Mouse (Mus musculus) embryonic facial prominence, embryonic 10.5 days (tissue): ENCODE measurements around the gene Vps33b. TPM values are rescaled to one million over a fixed set of nuclear protein-coding genes. Genes with fewer than 3 reads are reported as not detected.
A peak's percentile ranks its signal among the peaks of the same experiment; 100 is the strongest.

Experiments used
- DNase-seq: peaks from one replicate; pipeline ENCODE4 v3.0.0-alpha.2; 2017; ENCODE audit warnings: low spot score
- H3K27ac ChIP-seq: fragments of 300-500 bp; sonication (generic); replicated peaks from 2 replicates; pipeline ENCODE4 v1.5.1; 2016; ENCODE audit warnings: mild to moderate bottlenecking
- H3K27me3 ChIP-seq: fragments of 300-500 bp; sonication (generic); replicated peaks from 2 replicates; pipeline ENCODE4 v1.6.1; 2016; ENCODE audit warnings: low read depth, mild to moderate bottlenecking; ENCODE audit not compliant: poor library complexity, severe bottlenecking
- H3K36me3 ChIP-seq: fragments of 300-500 bp; sonication (generic); replicated peaks from 2 replicates; pipeline ENCODE4 v1.6.1; 2016; ENCODE audit warnings: mild to moderate bottlenecking, moderate library complexity
- H3K4me1 ChIP-seq: fragments of 300-500 bp; sonication (generic); 2 replicates; pipeline ENCODE4 v1.6.1; 2016
- H3K4me3 ChIP-seq: fragments of 300-500 bp; sonication (generic); 2 replicates; pipeline ENCODE4 v1.5.1; 2016; ENCODE audit warnings: mild to moderate bottlenecking, moderate library complexity
- H3K9me3 ChIP-seq: fragments of 300-500 bp; sonication (generic); 2 replicates; pipeline ENCODE4 v1.6.1; 2016; ENCODE audit warnings: mild to moderate bottlenecking
- WGBS: fragments of 180-500 bp; shearing (Covaris S2); methylation state at CpG from one replicate; pipeline ENCODE4 v1.1.7; 2016; 5-methylcytosine and 5-hydroxymethylcytosine counted together
- polyA plus RNA-seq: library from polyadenylated mRNA; unstranded; fragments of >200 nt; fragmentation: Nextera tagmentation; extraction: Ambion mirVana; gene quantifications from 2 replicates; pipeline ENCODE4 v1.2.1, GENCODE M21; 2016

The Vps33b gene
- polyA plus RNA-seq, 1 experiment from 2014 or later, result 17.3 TPM

DNA sequence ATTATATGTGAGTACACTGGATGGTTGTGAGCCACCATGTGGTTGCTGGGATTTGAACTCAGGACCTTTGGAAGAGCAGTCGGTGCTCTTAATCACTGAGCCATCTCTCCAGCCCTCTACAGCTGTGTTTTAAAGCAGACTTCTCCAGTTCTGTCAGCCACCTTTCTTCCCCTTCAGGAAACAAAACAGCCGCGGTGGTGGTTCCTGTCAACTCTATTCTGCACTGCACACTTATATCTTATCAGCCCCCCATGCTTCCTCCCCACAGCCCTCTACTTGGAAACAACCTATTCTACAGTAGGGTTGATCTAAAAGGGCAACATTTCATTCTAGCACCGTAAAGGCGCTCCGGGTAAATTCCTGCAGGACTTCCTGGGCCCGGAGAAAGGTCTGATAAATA is 22.6 kb upstream of the Vps33b start:
- Histone ChIP-seq H3K27me3 (no peaks in the 10 kb centered on the region), H3K4me1 (peaks cover 18% of the 10 kb centered on the region), H3K9me3 (no peaks in the 10 kb centered on the region), H3K27ac (no peak overlapping the region), H3K4me3 (peak overlapping the region; percentile 67), H3K36me3 (no peaks in the 10 kb centered on the region)
- 66% methylated on average over 7 of the region's 7 CpGs for WGBS
- no peak for DNase-seq

DNA sequence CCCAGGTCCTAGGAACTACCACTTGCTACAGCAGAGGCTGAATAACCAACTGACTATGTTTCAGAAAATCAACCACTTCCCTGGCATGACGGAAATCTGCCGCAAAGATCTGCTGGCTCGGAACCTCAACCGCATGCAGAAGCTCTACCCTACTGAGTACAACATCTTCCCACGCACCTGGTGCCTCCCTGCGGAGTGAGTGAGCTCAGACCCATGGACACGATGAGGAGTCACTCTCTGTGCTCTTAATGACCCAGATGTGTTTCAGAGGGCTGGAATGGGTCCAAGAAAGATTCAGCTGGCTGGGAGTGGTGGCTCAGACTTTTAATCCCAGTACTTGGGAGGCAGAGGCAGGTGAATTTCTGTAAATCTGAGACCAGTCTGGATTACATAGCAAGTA is 17.0 kb upstream of the Vps33b start:
- Histone ChIP-seq H3K36me3 (no peaks in the 10 kb centered on the region), H3K9me3 (no peaks in the 10 kb centered on the region), H3K4me1 (peaks cover 9% of the 10 kb centered on the region), H3K4me3 (no peak overlapping the region), H3K27me3 (peaks cover 13% of the 10 kb centered on the region; the same call in 1 of the 2 replicates), H3K27ac (no peak overlapping the region)
- no peak for DNase-seq
- 80% methylated on average over 7 of the region's 7 CpGs for WGBS

DNA sequence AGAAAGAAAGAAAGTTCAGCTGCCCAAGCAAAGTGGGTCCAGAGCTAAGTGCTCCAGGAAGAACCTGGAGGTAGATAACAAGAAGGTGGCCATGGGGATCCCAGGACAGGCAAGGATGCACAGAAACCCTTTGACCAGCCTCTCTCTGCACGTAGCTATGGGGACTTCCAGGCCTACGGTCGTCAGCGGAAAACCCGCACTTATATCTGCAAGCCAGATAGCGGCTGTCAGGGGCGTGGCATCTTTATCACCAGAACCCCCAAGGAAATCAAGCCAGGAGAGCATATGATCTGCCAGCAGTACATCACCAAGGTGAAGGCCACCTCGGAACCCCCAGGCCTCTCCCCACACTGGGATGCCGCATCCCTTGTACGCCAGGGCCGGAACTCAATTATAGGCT is 16.6 kb upstream of the Vps33b start:
- H3K27ac ChIP-seq, result no peak overlapping the region
- 86% methylated on average over 11 of the region's 11 CpGs for WGBS
- H3K9me3 ChIP-seq, result no peaks in the 10 kb centered on the region
- DNase-seq, result no peak
- no peaks in the 10 kb centered on the region for H3K36me3 ChIP-seq
- H3K4me1 ChIP-seq, result peaks cover 9% of the 10 kb centered on the region
- H3K4me3 ChIP-seq, result no peak overlapping the region
- peaks cover 18% of the 10 kb centered on the region; the same call in 1 of the 2 replicates for H3K27me3 ChIP-seq

DNA sequence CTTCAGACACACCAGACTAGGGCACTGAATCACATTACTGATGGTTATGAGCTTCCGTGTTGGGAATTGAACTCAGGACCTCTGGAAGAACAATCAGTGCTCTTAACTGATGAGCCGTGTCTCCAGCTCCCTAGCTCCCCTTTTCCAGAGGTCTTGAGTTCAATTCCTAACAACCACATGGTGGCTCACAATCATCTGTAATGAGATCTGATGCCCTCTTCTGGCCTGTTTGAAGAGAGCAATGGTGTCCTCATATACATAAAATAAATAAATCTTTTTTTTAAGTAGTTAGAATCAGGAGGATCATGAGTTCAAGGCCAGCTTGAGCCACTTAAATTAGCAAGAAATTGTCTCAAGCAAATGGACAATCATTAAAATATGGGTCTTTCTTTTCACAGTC is 13.5 kb upstream of the Vps33b start:
- Histone ChIP-seq H3K4me1 (peaks cover 8% of the 10 kb centered on the region), H3K4me3 (no peak overlapping the region), H3K9me3 (no peaks in the 10 kb centered on the region), H3K36me3 (no peaks in the 10 kb centered on the region), H3K27me3 (peaks cover 35% of the 10 kb centered on the region), H3K27ac (no peak overlapping the region)
- 82% methylated on average over 2 of the region's 2 CpGs for WGBS
- no peak for DNase-seq

DNA sequence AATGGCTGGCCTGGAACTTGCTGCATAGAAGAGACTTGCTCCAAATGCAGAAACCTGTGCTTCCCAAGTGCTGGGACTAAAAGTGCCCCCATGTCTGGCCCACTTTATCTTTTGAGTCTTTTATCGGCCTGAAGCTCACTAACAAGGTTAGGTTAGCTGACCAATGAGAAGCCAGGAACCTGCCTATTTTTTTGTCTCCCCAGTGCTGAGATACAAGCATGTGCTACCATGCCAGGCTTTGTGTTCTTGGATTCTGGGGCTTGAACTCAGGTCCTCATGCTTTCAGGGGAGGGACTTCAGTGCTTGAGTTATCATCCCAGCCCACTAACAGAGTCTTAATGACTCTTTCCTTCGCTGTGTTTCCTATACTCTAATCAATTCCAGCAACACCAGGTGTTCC is 11.7 kb upstream of the Vps33b start:
- no peak for DNase-seq
- H3K36me3 ChIP-seq, result no peaks in the 10 kb centered on the region
- no peak overlapping the region for H3K27ac ChIP-seq
- peaks cover 35% of the 10 kb centered on the region for H3K27me3 ChIP-seq
- peaks cover 17% of the 10 kb centered on the region for H3K4me1 ChIP-seq
- no peak overlapping the region for H3K4me3 ChIP-seq
- 73% methylated on average over 2 of the region's 2 CpGs for WGBS
- no peaks in the 10 kb centered on the region for H3K9me3 ChIP-seq

DNA sequence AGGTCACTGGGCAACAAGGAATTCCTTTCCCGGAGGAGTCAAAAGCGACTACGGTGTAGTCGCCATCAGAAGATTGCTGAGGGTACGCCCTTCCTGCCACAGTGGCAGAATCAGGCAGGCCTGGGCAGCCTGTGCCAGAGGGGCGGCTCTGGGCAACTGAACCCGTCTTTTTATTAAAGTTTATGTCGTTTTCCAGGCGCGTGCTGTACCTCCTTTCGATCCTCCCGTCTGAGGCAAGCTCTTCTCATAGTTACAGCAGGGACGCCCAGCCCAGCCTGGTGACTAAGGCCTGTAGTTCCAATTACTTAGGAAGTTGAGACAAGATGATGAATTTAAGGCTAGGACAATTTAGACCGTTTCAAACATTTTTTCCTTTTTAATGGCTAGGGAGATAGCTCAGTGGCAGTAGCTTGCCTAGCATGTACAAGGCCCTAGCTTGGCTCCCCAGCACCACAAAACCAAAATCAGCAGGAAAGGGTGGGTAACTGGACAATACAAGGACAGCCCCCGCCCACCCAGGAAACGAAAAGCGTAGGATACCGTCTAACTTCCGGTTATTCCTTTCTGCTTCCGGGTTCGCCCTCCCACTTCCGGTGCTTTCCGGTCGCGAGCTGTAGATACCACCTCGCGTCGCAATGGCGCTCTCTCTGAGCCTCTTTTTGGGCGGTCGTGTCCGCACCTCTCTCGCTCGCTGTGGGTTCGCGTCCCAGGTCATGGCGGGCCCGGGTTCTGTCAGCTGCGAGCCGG is 8.7 kb upstream of the Vps33b start, which contains the start of gene Ngrn:
Ngrn (plus strand) TSS at position 591 of the 747 bp plus-strand sequence.
- Histone ChIP-seq H3K36me3 (peaks cover 28% of the 10 kb centered on the region), H3K9me3 (no peaks in the 10 kb centered on the region), H3K4me3 (peak within 1 kb of the TSS; percentile 75), H3K4me1 (peaks cover 17% of the 10 kb centered on the region), H3K27me3 (peaks cover 31% of the 10 kb centered on the region), H3K27ac (peak within 1 kb of the TSS; percentile 89)
- 25% methylated on average over 40 of the region's 40 CpGs for WGBS
- peak; percentile 88 for DNase-seq

DNA sequence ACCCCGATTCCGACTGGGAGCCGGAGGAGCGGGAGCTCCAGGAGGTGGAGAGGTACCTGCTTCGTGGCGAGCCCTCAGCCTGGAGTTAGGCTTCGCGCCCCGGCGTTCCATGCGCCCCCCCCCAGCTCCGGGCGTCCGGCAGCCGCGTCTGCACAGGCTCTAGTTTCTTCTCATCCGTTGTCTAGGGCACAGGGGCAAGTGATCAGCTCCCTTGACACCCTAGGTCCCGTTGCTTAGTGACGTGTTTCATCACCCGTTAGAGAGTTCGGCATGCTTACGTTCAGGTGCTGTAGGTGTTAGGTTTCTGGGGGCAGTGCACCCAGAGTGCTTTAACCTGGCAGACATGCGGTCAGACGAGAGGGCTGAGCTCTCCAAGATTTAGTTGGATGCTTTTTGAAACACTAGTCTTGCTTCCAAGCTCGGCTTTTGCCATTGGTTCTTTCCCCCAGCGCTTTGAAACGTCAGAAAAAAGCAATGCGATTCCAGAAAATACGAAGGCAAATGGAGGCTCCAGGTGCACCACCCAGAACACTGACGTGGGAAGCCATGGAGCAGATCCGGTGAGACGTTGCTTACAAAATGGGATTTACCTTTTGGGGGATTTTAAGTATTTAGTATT is 8.0 kb upstream of the Vps33b start:
- Histone ChIP-seq H3K4me3 (peak overlapping the region; percentile 75), H3K27me3 (peaks cover 28% of the 10 kb centered on the region), H3K9me3 (no peaks in the 10 kb centered on the region), H3K27ac (peak overlapping the region; percentile 89), H3K36me3 (peaks cover 35% of the 10 kb centered on the region), H3K4me1 (peaks cover 17% of the 10 kb centered on the region)
- under 1% methylated on average over 32 of the region's 32 CpGs for WGBS
- peak; percentile 25 for DNase-seq

DNA sequence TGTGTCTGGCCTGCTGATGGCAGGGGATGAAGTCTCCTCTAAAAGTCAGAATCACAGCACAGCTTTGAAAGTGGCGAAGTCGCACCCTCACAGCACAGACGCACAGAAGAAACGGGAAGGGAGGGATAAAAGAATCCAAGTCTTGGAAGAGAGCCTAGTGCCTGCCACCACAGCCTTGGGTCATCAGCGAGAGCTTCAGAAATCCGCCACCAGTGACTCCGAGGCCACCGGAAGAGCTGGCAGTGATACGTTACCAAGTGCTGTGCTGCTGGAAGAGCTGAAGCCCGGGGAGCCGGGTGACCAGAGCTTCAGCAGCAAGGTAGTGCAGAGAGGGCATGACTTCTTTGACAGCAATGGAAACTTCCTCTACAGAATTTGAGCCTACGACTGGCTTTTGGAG is 4.8 kb upstream of the Vps33b start:
- Histone ChIP-seq H3K4me1 (peaks cover 26% of the 10 kb centered on the region), H3K36me3 (peaks cover 44% of the 10 kb centered on the region), H3K27ac (no peak overlapping the region), H3K4me3 (no peak overlapping the region), H3K9me3 (no peaks in the 10 kb centered on the region), H3K27me3 (peaks cover 1% of the 10 kb centered on the region; the same call in 1 of the 2 replicates)
- DNase-seq, result no peak
- WGBS, result 96% methylated on average over 12 of the region's 12 CpGs

DNA sequence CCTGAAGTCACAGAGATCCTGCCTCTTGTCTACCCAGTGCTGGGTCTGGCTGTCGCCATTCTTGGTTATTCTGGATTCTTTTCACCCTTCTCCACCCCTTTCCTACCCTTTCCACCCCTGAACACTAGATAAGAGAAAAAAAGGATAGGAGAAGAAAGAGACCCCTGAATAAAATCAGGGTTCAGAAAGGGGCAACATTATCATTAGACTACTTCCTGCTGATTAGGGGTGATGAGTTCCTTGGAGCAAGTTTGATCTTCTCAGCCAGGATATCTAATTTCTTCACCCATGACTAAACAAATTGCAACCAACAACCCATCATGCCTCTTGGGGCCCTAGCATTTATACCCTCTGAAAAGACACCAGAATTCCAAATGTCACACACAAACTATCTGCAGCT is 1.7 kb upstream of the Vps33b start:
- 69% methylated on average over 1 of the region's 1 CpGs for WGBS
- peaks cover 58% of the 10 kb centered on the region for H3K36me3 ChIP-seq
- H3K27me3 ChIP-seq, result no peaks in the 10 kb centered on the region
- DNase-seq, result no peak
- peaks cover 22% of the 10 kb centered on the region for H3K4me1 ChIP-seq
- no peak overlapping the region for H3K27ac ChIP-seq
- no peak overlapping the region for H3K4me3 ChIP-seq
- no peaks in the 10 kb centered on the region for H3K9me3 ChIP-seq

DNA sequence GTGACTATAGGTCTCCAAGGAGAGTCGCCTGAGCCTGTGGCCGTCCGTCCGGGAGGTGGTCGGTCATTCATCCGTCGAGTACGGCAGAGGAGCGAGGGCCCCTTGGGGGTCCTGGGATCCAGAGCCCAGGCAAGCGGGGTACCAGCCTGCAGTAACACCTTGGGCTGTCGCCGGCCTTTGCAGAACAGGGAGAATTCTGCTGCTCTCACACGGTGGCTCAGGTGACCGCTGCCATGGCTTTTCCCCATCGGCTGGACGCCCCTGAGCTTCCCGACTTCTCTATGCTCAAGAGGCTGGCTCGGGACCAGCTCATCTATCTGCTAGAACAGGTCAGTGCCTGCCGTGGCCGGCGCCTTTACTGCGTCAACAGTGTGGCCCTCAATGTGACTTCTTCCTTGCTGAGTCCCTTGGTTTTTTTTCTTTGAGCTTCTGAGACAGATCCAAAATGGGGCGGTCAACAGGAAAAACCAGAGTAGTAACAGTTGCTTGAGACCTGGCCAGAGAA is 354 bp downstream of the Vps33b start:
- Histone ChIP-seq H3K36me3 (peaks cover 60% of the 10 kb centered on the region), H3K4me3 (peak overlapping the region; percentile 92), H3K27ac (peak overlapping the region; percentile 84), H3K9me3 (peaks cover 12% of the 10 kb centered on the region), H3K27me3 (no peaks in the 10 kb centered on the region), H3K4me1 (peaks cover 22% of the 10 kb centered on the region)
- no peak for DNase-seq
- 1% methylated on average over 23 of the region's 23 CpGs for WGBS

DNA sequence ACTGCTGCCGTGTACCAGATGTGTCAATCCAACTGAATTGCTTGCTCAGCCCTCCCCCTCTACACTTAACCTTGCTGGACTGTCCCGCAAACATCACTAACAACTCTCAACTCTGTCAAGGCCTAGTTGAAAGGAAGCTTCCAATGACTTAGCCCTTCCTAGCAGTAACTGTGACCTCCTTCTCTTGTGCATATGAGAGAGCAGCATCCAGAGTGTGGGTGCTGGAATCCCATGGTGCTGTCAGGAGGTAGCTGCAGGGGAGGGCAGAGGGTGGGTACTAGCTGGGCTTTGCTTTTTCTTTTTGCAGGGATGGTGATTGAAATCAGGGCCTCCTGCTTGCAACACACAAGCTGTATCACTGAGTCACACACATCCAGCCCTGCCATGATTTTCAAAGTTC is 4.0 kb downstream of the Vps33b start:
- 93% methylated on average over 2 of the region's 2 CpGs for WGBS
- no peaks in the 10 kb centered on the region for H3K27me3 ChIP-seq
- no peak overlapping the region for H3K4me3 ChIP-seq
- H3K27ac ChIP-seq, result no peak overlapping the region
- H3K9me3 ChIP-seq, result peaks cover 17% of the 10 kb centered on the region
- no peak for DNase-seq
- peaks cover 20% of the 10 kb centered on the region for H3K4me1 ChIP-seq
- peaks cover 69% of the 10 kb centered on the region for H3K36me3 ChIP-seq

DNA sequence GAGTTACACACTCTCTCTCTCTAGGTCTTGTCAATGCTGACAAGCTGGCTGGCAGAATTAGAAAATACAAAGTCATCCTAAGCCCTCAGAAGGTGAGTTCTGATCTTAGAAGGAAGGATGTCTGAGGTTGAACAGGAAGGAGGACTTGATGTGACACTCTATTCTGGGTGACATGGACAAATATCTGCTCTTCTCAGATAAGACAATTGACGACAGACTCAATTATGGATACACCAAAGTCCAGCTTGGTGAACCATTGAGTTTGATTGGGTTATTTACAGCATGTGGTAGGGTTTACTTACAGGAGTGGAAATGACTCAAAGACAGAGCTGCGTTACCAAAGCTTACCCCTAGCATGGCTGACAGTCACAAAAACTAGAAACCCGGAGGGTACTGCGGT is 6.9 kb downstream of the Vps33b start:
- H3K36me3 ChIP-seq, result peaks cover 93% of the 10 kb centered on the region
- WGBS, result 96% methylated on average over 4 of the region's 4 CpGs
- no peak overlapping the region for H3K27ac ChIP-seq
- peaks cover 17% of the 10 kb centered on the region for H3K9me3 ChIP-seq
- DNase-seq, result no peak
- no peaks in the 10 kb centered on the region for H3K27me3 ChIP-seq
- H3K4me1 ChIP-seq, result no peaks in the 10 kb centered on the region
- no peak overlapping the region for H3K4me3 ChIP-seq

DNA sequence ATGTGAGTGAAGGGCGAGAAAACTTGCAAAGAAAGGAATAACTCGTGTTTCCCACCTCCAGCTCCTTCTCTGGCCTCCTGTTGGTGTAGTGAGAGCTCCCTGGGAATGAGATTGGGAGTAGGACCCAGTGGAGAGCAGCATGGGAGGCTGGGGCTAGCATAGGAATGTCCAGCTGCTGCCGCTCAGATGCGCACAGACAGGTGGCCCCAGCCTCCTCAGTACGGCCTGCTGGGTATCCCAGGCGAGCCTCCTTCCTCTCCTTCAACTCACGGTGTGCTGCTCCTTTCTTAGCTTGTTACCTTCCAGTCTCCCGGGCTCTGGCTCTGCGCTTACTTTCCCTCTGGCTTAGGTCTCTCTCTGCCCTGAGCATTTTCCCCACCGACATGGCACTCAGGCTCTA is 10.6 kb downstream of the Vps33b start:
- Histone ChIP-seq H3K9me3 (peaks cover 3% of the 10 kb centered on the region), H3K36me3 (peaks cover 89% of the 10 kb centered on the region), H3K27me3 (no peaks in the 10 kb centered on the region), H3K4me3 (no peak overlapping the region), H3K4me1 (no peaks in the 10 kb centered on the region), H3K27ac (no peak overlapping the region)
- DNase-seq, result no peak
- WGBS, result 85% methylated on average over 10 of the region's 10 CpGs
